Mouse (Mus musculus): ENCODE results near the gene Fstl3. TPM values are rescaled to one million over a fixed set of nuclear protein-coding genes. Genes with fewer than 3 reads are reported as not detected.
A peak's percentile ranks its signal among the peaks of the same experiment; 100 is the strongest.

The Fstl3 gene
- polyA plus RNA-seq, 1 experiment from 2014 or later = 29.0 TPM

DNA sequence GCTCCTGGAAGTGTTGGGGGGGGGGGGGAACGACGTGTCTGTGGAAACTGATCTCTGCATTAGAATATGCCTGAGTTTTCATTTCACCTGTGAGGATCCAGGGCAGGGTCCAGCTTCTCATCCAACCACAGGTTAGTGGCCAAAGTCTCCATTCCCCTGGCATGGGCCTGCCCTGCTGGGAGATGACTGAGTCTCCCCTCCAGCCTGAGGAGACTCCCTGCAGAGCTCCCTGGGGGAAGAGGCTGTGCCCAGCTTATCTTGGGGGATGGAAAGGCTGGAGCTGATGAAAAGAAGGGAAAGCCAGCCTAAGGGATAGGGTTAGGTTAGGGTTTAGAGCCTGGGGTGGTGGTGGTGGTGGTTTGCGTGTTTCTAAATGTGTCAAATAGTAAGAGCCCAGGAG is 24.8 kb downstream of the Fstl3 start:
- no peaks in the 10 kb centered on the region for H3K9me3 ChIP-seq (replicated peaks)
- no peak overlapping the region for H3K4me3 ChIP-seq
- ATAC-seq (replicated peaks; ENCODE audit: insufficient number of reproducible peaks, insufficient read depth, low FRiP score, low read depth) = no peak
- H3K9ac ChIP-seq = no peak overlapping the region
- H3K27me3 ChIP-seq = no peaks in the 10 kb centered on the region
- 29% methylated on average over 3 of the region's 3 CpGs for WGBS
- H3K27ac ChIP-seq = peak overlapping the region; percentile 33; the same call in 1 of the 2 replicates
- H3K4me2 ChIP-seq = 0 out of 2 replicates have a peak overlapping the region, but pooled peaks have one; percentile 17
- H3K36me3 ChIP-seq = no peaks in the 10 kb centered on the region
- peaks cover 39% of the 10 kb centered on the region for H3K4me1 ChIP-seq (replicated peaks)

DNA sequence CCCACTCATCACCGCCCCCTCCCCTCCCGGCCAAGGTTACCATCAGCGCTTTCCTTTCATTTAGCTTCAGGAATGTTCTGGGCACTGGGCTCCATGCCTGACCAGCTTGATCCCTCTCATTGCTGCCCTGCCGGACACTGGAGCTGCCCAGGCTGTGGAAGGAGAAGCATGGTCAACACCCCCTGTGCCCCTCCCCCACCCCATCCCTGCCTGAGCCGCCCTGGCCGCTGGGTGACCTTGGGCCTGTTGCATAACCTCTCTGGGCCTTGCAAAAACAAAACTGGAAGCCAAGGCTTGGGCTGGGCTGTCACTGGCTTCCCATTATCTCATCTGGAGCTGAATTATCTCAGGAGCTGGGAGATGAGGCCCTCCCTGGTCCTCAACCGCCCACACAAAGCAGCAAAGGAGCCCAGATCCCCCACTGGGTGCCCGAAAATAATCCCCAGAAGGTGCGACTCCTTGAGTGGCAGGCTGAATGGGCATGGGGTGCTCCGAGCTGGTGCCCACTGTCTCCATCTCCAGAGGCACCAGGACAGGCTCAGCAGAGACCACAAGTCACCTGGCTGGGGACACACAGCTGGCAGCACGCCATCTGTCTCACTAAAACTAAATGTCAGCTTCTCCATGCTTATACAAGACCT is 25.4 kb downstream of the Fstl3 start:
- H3K9ac ChIP-seq = no peak overlapping the region; the same call in 1 of the 2 replicates
- ATAC-seq (replicated peaks; ENCODE audit: insufficient number of reproducible peaks, insufficient read depth, low FRiP score, low read depth) = 0 out of 2 replicates have a peak, but pooled peaks have one; percentile 17
- 0 out of 2 replicates have a peak overlapping the region, but pooled peaks have one; percentile 17 for H3K4me2 ChIP-seq
- H3K36me3 ChIP-seq = no peaks in the 10 kb centered on the region
- 35% methylated on average over 11 of the region's 11 CpGs for WGBS
- H3K4me1 ChIP-seq (replicated peaks) = peaks cover 38% of the 10 kb centered on the region
- H3K27ac ChIP-seq = peak overlapping the region; percentile 53
- no peak overlapping the region for H3K4me3 ChIP-seq
- H3K27me3 ChIP-seq = no peaks in the 10 kb centered on the region
- H3K9me3 ChIP-seq (replicated peaks) = no peaks in the 10 kb centered on the region

DNA sequence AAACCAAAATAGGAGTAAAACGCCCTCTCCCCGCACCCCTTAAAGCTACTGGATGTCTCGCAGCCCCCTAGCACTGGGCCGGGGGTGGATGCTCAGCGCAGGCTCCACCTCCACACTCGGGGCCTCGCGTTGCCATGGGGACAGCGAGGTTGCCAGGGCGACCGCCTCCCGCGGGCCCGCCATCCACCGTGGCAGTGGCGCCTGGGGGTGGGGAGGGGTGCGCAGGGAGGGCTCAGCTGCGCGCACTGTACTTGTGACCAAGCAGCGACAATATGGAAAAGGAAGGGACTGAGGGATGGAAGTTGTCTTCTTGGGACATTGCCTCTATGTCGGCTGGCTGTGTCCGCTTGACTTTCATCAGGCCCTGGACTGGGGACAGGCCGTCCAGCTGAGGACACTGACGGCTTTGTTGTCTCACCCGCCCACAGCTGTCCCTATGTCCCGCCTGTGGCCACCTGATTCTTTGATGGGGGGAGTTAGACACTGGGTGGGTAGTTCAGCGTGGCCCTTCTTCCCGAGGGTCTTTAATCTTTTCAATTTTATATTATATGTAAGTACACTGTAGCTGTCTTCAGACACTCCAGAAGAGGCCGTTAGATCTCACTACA is 26.7 kb downstream of the Fstl3 start:
- Histone ChIP-seq H3K4me3 (no peak overlapping the region; the same call in 1 of the 2 replicates), H3K27ac (peak overlapping the region; percentile 53; the same call in 1 of the 2 replicates), H3K36me3 (no peaks in the 10 kb centered on the region), H3K27me3 (no peaks in the 10 kb centered on the region), H3K4me1 (replicated peaks) (peaks cover 38% of the 10 kb centered on the region), H3K9ac (no peak overlapping the region), H3K9me3 (replicated peaks) (no peaks in the 10 kb centered on the region), H3K4me2 (peak overlapping the region; percentile 34)
- no peak; the same call in 1 of the 2 replicates for ATAC-seq (replicated peaks; ENCODE audit: insufficient number of reproducible peaks, insufficient read depth, low FRiP score, low read depth)
- WGBS = 20% methylated on average over 29 of the region's 29 CpGs

DNA sequence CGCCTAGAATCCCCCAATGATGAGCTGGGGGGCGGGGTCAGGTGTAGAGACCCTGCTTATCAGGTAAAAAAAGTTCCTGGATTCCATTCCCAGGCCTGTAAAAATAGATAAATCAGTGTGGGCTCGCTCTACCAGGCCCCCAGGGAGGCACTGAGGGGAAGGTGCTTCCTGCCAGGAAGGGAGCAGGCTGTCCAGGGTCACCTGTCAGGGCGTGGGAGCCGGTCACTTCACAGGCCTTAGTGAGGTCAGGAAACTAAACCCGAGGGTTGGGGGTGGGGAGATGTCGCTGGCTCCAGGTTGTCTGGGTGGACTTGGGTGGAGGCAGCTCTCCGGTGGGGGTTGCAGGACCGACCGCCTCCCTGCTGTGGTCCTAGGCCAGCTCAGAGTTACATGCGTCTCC is 28.6 kb downstream of the Fstl3 start:
- Histone ChIP-seq H3K9me3 (replicated peaks) (no peaks in the 10 kb centered on the region), H3K36me3 (peaks cover 4% of the 10 kb centered on the region; the same call in 1 of the 2 replicates), H3K4me1 (replicated peaks) (peaks cover 38% of the 10 kb centered on the region), H3K27ac (peak overlapping the region; percentile 76), H3K9ac (no peak overlapping the region), H3K27me3 (no peaks in the 10 kb centered on the region), H3K4me2 (peak overlapping the region; percentile 34; the same call in 1 of the 2 replicates), H3K4me3 (peak overlapping the region; percentile 17; the same call in 1 of the 2 replicates)
- ATAC-seq (replicated peaks; ENCODE audit: insufficient number of reproducible peaks, insufficient read depth, low FRiP score, low read depth) = peak; percentile 65
- 34% methylated on average over 11 of the region's 11 CpGs for WGBS

DNA sequence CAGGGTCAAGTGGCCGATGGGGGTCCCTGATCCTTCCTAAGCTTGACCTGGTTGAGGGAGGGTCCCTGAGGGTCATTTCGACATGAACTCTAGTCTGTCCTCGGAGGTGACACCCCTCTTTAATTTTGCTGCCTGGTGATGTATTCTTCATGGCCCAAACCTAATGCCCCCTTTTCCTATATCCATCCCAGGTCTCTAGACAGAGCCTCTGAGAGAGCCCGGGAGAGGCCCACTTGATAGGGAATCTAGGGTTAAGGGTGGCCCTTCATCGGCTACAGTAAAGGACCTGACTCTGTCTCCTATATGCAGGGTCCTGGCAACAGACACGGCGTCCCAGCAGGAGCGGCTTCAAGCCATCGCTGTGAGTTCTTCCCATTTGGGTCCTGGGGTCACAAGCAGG is 29.3 kb downstream of the Fstl3 start:
- H3K4me1 ChIP-seq (replicated peaks) = peaks cover 38% of the 10 kb centered on the region
- peak overlapping the region; percentile 34 for H3K4me2 ChIP-seq
- H3K9me3 ChIP-seq (replicated peaks) = no peaks in the 10 kb centered on the region
- ATAC-seq (replicated peaks; ENCODE audit: insufficient number of reproducible peaks, insufficient read depth, low FRiP score, low read depth) = no peak
- peaks cover 8% of the 10 kb centered on the region; the same call in 1 of the 2 replicates for H3K36me3 ChIP-seq
- peak overlapping the region; percentile 17 for H3K4me3 ChIP-seq
- peak overlapping the region; percentile 9; the same call in 1 of the 2 replicates for H3K9ac ChIP-seq
- H3K27ac ChIP-seq = peak overlapping the region; percentile 74
- H3K27me3 ChIP-seq = no peaks in the 10 kb centered on the region
- 69% methylated on average over 9 of the region's 9 CpGs for WGBS

DNA sequence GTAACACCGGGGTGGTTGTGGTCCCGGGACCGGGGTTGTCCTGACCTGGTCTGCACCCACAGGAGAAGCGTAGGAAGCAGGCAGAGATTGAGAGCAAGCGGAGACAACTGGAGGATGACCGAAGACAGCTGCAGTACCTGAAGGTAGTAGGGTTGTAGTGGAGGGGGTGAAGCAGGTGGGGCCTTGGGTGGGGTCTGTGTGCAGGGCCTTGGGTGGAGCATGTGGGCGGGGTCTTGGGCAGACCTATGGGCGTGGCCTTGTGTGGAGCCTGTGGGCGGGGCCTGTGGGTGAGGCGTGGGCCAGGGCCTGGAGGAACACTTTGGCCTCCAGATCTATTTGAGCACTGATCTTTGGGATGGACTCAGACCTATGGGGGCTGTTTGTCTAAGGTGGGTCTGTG is 29.9 kb downstream of the Fstl3 start:
- H3K4me1 ChIP-seq (replicated peaks) = peaks cover 34% of the 10 kb centered on the region
- H3K36me3 ChIP-seq = peaks cover 8% of the 10 kb centered on the region; the same call in 1 of the 2 replicates
- H3K9ac ChIP-seq = 0 out of 2 replicates have a peak overlapping the region, but pooled peaks have one; percentile 9
- H3K27ac ChIP-seq = peak overlapping the region; percentile 74
- no peaks in the 10 kb centered on the region for H3K27me3 ChIP-seq
- H3K9me3 ChIP-seq (replicated peaks) = no peaks in the 10 kb centered on the region
- peak overlapping the region; percentile 34 for H3K4me2 ChIP-seq
- H3K4me3 ChIP-seq = peak overlapping the region; percentile 17; the same call in 1 of the 2 replicates
- no peak for ATAC-seq (replicated peaks; ENCODE audit: insufficient number of reproducible peaks, insufficient read depth, low FRiP score, low read depth)
- WGBS = 76% methylated on average over 10 of the region's 10 CpGs

DNA sequence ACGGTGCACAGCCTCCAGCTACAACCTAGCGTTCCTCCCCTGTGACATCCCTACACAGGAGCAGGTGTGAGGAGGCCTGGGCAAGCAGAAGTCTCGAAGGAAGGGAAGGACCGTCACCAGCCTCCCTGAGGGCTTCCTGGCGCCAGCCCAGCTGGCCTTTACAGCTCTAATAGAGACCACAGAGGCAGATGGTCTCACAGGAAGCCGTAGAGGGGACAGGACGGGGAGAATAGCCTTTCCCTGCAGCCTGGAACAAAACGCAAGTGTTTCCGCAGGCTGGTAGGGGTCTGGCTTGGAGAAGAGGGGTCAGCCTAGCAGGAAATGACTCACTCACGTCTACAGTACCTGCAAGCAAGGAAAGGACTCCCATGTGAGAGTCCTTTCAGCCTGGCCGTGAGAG is 30.8 kb downstream of the Fstl3 start:
- Histone ChIP-seq H3K4me2 (peak overlapping the region; percentile 34), H3K4me1 (replicated peaks) (peaks cover 29% of the 10 kb centered on the region), H3K27me3 (no peaks in the 10 kb centered on the region), H3K4me3 (peak overlapping the region; percentile 12; the same call in 1 of the 2 replicates), H3K27ac (peak overlapping the region; percentile 74), H3K9ac (no peak overlapping the region), H3K9me3 (replicated peaks) (no peaks in the 10 kb centered on the region), H3K36me3 (peaks cover 8% of the 10 kb centered on the region; the same call in 1 of the 2 replicates)
- WGBS = 53% methylated on average over 11 of the region's 11 CpGs
- peak; percentile 19; the same call in 1 of the 2 replicates for ATAC-seq (replicated peaks; ENCODE audit: insufficient number of reproducible peaks, insufficient read depth, low FRiP score, low read depth)

DNA sequence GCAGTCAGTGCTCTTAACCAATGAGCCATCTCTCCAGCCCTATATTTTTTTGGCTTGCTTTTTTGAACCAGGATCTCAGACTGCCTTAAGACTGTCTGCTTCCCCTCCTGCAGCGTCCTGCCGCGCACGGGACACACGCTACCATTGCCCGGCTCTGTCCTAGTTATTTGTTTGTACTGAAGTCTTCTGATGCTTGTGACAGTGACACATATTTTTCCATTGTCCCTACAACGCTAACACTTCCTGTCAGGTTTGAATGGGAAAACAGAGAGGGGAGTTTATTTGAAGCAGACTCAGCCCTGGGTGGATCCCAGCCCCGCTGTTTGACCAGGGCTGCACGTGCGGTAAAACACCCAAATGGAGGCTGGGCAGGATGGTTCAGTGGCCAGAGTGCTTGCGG is 31.7 kb downstream of the Fstl3 start:
- peak overlapping the region; percentile 74 for H3K27ac ChIP-seq
- 72% methylated on average over 11 of the region's 11 CpGs for WGBS
- H3K4me3 ChIP-seq = no peak overlapping the region
- H3K9me3 ChIP-seq (replicated peaks) = no peaks in the 10 kb centered on the region
- H3K4me1 ChIP-seq (replicated peaks) = peaks cover 20% of the 10 kb centered on the region
- peaks cover 8% of the 10 kb centered on the region; the same call in 1 of the 2 replicates for H3K36me3 ChIP-seq
- no peaks in the 10 kb centered on the region for H3K27me3 ChIP-seq
- no peak overlapping the region for H3K4me2 ChIP-seq
- no peak for ATAC-seq (replicated peaks; ENCODE audit: insufficient number of reproducible peaks, insufficient read depth, low FRiP score, low read depth)
- H3K9ac ChIP-seq = no peak overlapping the region

DNA sequence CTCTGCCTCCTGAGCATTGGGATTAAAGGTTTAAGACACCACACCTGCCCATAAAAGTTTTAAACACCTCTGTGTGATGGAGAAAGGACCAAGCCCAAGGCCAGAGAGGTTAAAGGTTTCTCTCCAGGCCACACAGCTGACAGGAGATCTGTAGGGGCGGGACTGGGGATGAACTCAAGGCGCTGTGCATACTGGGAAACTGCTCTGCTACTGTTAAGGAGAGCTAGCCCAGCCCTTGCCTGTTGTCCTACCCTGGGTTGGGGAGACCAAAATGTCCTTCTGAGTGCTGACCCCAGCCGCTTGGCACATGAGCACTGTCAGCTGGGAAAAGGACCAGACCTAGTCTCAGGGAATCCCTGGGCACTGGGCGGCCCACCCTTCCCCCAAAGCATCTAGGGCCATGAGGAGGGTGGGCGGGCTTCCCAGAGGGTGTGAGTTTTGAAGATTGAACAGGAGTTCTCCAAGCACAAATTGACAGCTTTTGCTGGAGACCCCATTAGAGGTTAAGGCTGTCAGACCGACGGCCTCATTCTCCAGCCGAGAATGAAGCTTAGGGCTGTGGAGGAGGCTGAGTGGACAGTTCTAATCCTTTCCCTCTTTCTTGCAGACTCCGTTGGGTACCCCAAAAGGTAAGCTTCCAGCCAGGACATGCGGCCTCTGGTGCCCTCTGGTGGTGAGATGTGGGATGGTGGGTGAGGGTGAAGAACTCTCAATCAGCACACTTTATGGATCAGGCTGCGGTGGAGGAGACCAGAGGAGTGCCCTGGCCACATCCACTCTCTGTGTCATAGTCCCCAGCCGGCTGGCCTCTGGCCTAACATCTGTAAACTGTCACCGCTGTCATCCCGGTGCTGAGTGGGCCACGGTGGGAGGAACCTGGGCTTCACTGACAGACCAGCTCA is 34.9 kb downstream of the Fstl3 start:
- Histone ChIP-seq H3K4me1 (replicated peaks) (peaks cover 5% of the 10 kb centered on the region; the same call in 1 of the 2 replicates), H3K4me3 (no peak overlapping the region), H3K36me3 (peaks cover 8% of the 10 kb centered on the region; the same call in 1 of the 2 replicates), H3K27ac (no peak overlapping the region), H3K4me2 (no peak overlapping the region), H3K27me3 (no peaks in the 10 kb centered on the region), H3K9ac (no peak overlapping the region), H3K9me3 (replicated peaks) (no peaks in the 10 kb centered on the region)
- 25% methylated on average over 15 of the region's 15 CpGs for WGBS
- ATAC-seq (replicated peaks; ENCODE audit: insufficient number of reproducible peaks, insufficient read depth, low FRiP score, low read depth) = 0 out of 2 replicates have a peak, but pooled peaks have one; percentile 9

DNA sequence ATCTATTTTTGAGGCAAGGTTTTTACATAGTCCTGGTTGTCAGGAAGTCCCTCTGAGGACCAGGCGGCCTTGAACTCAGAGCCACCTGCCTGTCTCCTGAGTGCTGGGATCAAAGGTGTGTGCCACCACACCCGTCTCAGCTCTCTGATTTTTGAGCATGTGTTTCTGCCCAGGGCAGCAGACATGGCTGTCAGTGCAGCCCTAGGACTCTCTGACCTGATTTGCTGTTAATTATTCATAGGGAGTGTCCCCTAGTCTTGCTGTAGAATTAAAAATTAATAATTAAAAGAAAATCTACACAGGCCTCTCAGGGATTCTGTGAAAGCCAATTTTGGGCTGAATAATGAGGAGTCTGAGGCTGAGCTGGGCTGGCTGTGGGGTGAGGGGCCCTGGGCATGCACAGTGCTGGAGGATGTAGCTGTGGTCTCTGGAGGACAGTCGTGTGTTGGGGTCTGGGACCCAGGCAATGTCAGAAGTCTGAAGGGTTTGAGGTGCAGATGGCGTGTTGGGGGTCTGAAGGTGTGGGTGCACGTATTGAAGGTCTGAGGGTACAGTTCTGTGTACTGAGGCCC is 37.3 kb downstream of the Fstl3 start:
- Histone ChIP-seq H3K9ac (no peak overlapping the region), H3K36me3 (peaks cover 8% of the 10 kb centered on the region; the same call in 1 of the 2 replicates), H3K4me1 (replicated peaks) (peaks cover 4% of the 10 kb centered on the region; the same call in 1 of the 2 replicates), H3K27me3 (no peaks in the 10 kb centered on the region), H3K9me3 (replicated peaks) (no peaks in the 10 kb centered on the region), H3K4me3 (no peak overlapping the region), H3K4me2 (no peak overlapping the region), H3K27ac (no peak overlapping the region)
- ATAC-seq (replicated peaks; ENCODE audit: insufficient number of reproducible peaks, insufficient read depth, low FRiP score, low read depth) = no peak
- WGBS = 90% methylated on average over 5 of the region's 5 CpGs
